In the genomic region with DNA sequence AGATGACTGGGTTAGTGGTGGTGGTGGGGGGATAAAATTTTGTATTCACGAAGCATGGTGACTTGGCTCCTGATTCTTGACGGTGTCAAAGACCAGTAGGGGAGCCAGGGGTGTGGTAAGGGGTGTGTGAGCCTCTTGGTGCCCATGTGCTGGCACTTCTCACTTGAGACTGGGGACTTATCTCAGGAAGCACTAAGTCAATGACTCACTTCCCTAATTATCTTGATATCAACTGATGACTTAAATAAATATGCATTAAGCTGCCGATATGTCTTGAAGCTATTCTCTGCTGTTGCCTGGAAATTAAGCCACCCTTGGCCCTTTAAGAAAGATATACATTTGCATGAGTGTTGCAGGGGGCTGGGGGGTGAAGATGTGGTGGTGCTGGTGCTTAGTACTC, we compare ENCODE assay signal across 18 mouse cellular contexts.
"Had no signal": no experiment of that assay in that cellular context is flagged by ENCODE, and none has a peak within 500 bp of the region (broad histone marks: within the 10 kb centered on the region; RNA-seq: fewer than 3 reads in every experiment).

No protein-coding gene starts in this region.

- H3K4me3 ChIP-seq: layer of hippocampus, adult 2 months; left cerebral cortex, adult 2 months; liver, embryonic 13.5 days; midbrain, embryonic 12.5 days; midbrain, embryonic 15.5 days; neural tube, embryonic 12.5 days; neural tube, embryonic 15.5 days had no signal

- H3K27ac ChIP-seq: kidney, postnatal 0 days; layer of hippocampus, adult 2 months; left cerebral cortex, adult 2 months; liver, embryonic 13.5 days; midbrain, embryonic 12.5 days; midbrain, embryonic 15.5 days; neural tube, embryonic 12.5 days; neural tube, embryonic 15.5 days had no signal

- H3K9ac ChIP-seq: liver, embryonic 13.5 days; midbrain, embryonic 12.5 days; midbrain, embryonic 15.5 days; neural tube, embryonic 12.5 days; neural tube, embryonic 15.5 days had no signal

- ATAC-seq: midbrain, embryonic 15.5 days had no signal

- H3K4me2 ChIP-seq: liver, embryonic 13.5 days; midbrain, embryonic 12.5 days; midbrain, embryonic 15.5 days; neural tube, embryonic 12.5 days; neural tube, embryonic 15.5 days had no signal

- H3K9me3 ChIP-seq: liver, embryonic 13.5 days; midbrain, embryonic 12.5 days; midbrain, embryonic 15.5 days; neural tube, embryonic 12.5 days; neural tube, embryonic 15.5 days had no signal

- H3K36me3 ChIP-seq: liver, embryonic 13.5 days; midbrain, embryonic 12.5 days; midbrain, embryonic 15.5 days; neural tube, embryonic 12.5 days; neural tube, embryonic 15.5 days had no signal

- DNase-seq: kidney, adult 18-20 months; kidney, adult 9 months; kidney, postnatal 25 days; layer of hippocampus, adult 9-11 months; layer of hippocampus, postnatal 36 days; liver, embryonic 13.5 days; lung, adult 2 months; right cerebral cortex, adult 18-20 months; right cerebral cortex, postnatal 14 days; right cerebral cortex, postnatal 4 days; thymus, postnatal 25 days had no signal

- H3K27me3 ChIP-seq: liver, embryonic 13.5 days; midbrain, embryonic 15.5 days; neural tube, embryonic 12.5 days; neural tube, embryonic 15.5 days had no signal
